Mouse (Mus musculus): ENCODE results near the gene Vcp.

DNA sequence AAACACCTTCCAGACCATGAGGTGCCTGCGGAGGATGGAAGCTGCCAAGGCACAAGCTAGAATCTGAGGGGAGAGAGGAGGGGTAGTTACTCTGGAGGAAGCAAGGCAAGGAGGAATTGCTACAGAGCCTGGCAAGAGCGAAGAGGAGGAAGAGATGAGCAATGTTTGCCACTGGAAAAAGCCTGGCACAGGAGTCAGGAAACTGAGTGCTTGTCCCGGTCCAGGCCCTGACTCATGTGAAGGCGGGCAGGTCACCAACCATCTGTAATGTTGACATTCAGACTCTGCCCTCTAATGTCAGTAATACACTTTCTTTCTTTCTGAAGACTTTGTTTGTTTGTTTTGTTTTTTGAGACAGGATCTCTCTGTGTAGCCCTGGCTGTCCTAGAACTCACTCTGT is 17.8 kb upstream of the Vcp start:
- no peak for TF ChIP-seq CTCF (IDR thresholded peaks at IDR 0.05; ENCODE audit: low read depth, low read length)
- TF ChIP-seq POLR2A (IDR thresholded peaks at IDR 0.05; ENCODE audit: insufficient read depth, low read length): no peak
- no peak for TF ChIP-seq EP300 (IDR thresholded peaks at IDR 0.05; ENCODE audit: insufficient read depth, low read depth, low read length)

Measured in ES-Bruce4 (cell line).